Mouse (Mus musculus) spleen, adult 2 months (tissue): Measurements from ENCODE around the gene Vmn1r5. TPM values are rescaled to one million over a fixed set of nuclear protein-coding genes. Genes with fewer than 3 reads are reported as not detected.

Source experiments
- DNase-seq, 2 experiments: peaks; one replicate each; pipeline versions ENCODE4 v3.0.0 to v3.0.0-alpha.2; 2012 to 2021; ENCODE audit warnings: low spot score in 2 of 2, low read depth in 1 of 2
- H3K27ac ChIP-seq: fragments of 200-500 bp; 2 replicates; pipeline ENCODE4 v1.5.1; 2012; ENCODE audit warnings: low read length, inconsistent platforms; ENCODE audit not compliant: insufficient read depth
- H3K27me3 ChIP-seq: fragments of 200-500 bp; 2 replicates; pipeline ENCODE4 v1.6.1; 2012; ENCODE audit warnings: mild to moderate bottlenecking, moderate library complexity, low read length, inconsistent platforms; ENCODE audit not compliant: control insufficient read depth, insufficient read depth
- H3K36me3 ChIP-seq: fragments of 200-500 bp; 2 replicates; pipeline ENCODE4 v1.6.1; 2012; ENCODE audit warnings: mild to moderate bottlenecking, low read length, inconsistent platforms; ENCODE audit not compliant: control insufficient read depth, insufficient read depth
- H3K4me1 ChIP-seq: fragments of 200-500 bp; 2 replicates; pipeline ENCODE4 v1.6.1; 2011; ENCODE audit warnings: inconsistent platforms; ENCODE audit not compliant: control insufficient read depth, insufficient read depth, insufficient read length
- H3K4me3 ChIP-seq: fragments of 200-500 bp; 2 replicates; pipeline ENCODE4 v1.5.1; 2011; ENCODE audit warnings: mild to moderate bottlenecking, inconsistent platforms; ENCODE audit not compliant: insufficient read depth, insufficient read length; ENCODE audit errors: extremely low read depth
- CTCF ChIP-seq: fragments of 200-500 bp; IDR thresholded peaks from 2 replicates; pipeline ENCODE4 v1.5.1; 2011; ENCODE audit warnings: mild to moderate bottlenecking, inconsistent platforms; ENCODE audit not compliant: insufficient read depth, insufficient read length, insufficient replicate concordance; ENCODE audit errors: extremely low read depth
- POLR2A ChIP-seq: fragments of 200-500 bp; IDR thresholded peaks from 2 replicates; pipeline ENCODE4 v1.6.1; 2011; ENCODE audit warnings: low read depth, low read length, inconsistent platforms
- WGBS: fragments of 180-500 bp; shearing (Covaris S2); methylation state at CpG from one replicate; pipeline ENCODE4 v1.1.7; 2018; 5-methylcytosine and 5-hydroxymethylcytosine counted together
- polyA plus RNA-seq: library from polyadenylated mRNA; depleted of rRNA; stranded (reverse); fragments of >200 nt; gene quantifications from 2 replicates; pipeline ENCODE4 v1.2.3, GENCODE M21; 2012; rRNA removed

Gene Vmn1r5
- not detected in 2 replicates for polyA plus RNA-seq

GRCm38 (mm10) chr6:56969973-56970372 is at the start of gene Vmn1r5:
Gene Vmn1r5, plus strand, starts transcription at chr6:56970273.
- H3K36me3 ChIP-seq = no peaks in the 10 kb centered on the region
- no peak for DNase-seq
- no peak for TF ChIP-seq POLR2A
- no peak for TF ChIP-seq CTCF
- no peaks in the 10 kb centered on the region for H3K27me3 ChIP-seq
- H3K4me3 ChIP-seq = no peak within 1 kb of the TSS
- no peaks in the 10 kb centered on the region for H3K4me1 ChIP-seq
- H3K27ac ChIP-seq = no peak within 1 kb of the TSS

GRCm38 (mm10) chr6:56923331-56923725 is 46.7 kb upstream of the Vmn1r5 start:
- TF ChIP-seq POLR2A = no peak
- TF ChIP-seq CTCF = no peak
- Histone ChIP-seq H3K27me3 (no peaks in the 10 kb centered on the region), H3K36me3 (no peaks in the 10 kb centered on the region), H3K27ac (peak overlapping the region; percentile 84), H3K4me3 (peak overlapping the region; percentile 88), H3K4me1 (no peaks in the 10 kb centered on the region; the same call in 1 of the 2 replicates)
- DNase-seq = no peak
- WGBS = under 1% methylated on average over 25 of the region's 25 CpGs

GRCm38 (mm10) chr6:56923726-56924707 is 46.1 kb upstream of the Vmn1r5 start, which contains the start of the genes Nt5c3 and Vmn1r4:
Gene Nt5c3, minus strand, starts transcription at chr6:56923932.
Gene Vmn1r4, plus strand, starts transcription at chr6:56924015.
- H3K27ac ChIP-seq = peak within 1 kb of the TSS; percentile 84
- H3K27me3 ChIP-seq = no peaks in the 10 kb centered on the region
- H3K4me3 ChIP-seq = peak within 1 kb of the TSS; percentile 88
- WGBS = 4% methylated on average over 64 of the region's 64 CpGs
- DNase-seq = peak; percentile 91 to 95
- H3K4me1 ChIP-seq = no peaks in the 10 kb centered on the region
- TF ChIP-seq CTCF (no peak), POLR2A (0 out of 2 replicates have a peak, but pooled peaks have one; percentile 17)
- H3K36me3 ChIP-seq = no peaks in the 10 kb centered on the region

GRCm38 (mm10) chr6:56931648-56932415 is 38.2 kb upstream of the Vmn1r5 start:
- TF ChIP-seq POLR2A (no peak), CTCF (no peak)
- no peaks in the 10 kb centered on the region for H3K4me1 ChIP-seq
- H3K4me3 ChIP-seq = no peak overlapping the region
- no peaks in the 10 kb centered on the region for H3K36me3 ChIP-seq
- no peaks in the 10 kb centered on the region for H3K27me3 ChIP-seq
- H3K27ac ChIP-seq = no peak overlapping the region
- WGBS = 52% methylated on average over 4 of the region's 4 CpGs
- no peak for DNase-seq

GRCm38 (mm10) chr6:56932464-56932863 is 37.6 kb upstream of the Vmn1r5 start:
- Histone ChIP-seq H3K4me1 (no peaks in the 10 kb centered on the region), H3K36me3 (no peaks in the 10 kb centered on the region), H3K27ac (no peak overlapping the region), H3K4me3 (no peak overlapping the region), H3K27me3 (no peaks in the 10 kb centered on the region)
- no peak for DNase-seq
- TF ChIP-seq CTCF = no peak
- no peak for TF ChIP-seq POLR2A
- WGBS = 59% methylated on average over 2 of the region's 2 CpGs

GRCm38 (mm10) chr6:56934366-56934765 is 35.7 kb upstream of the Vmn1r5 start:
- 69% methylated on average over 4 of the region's 4 CpGs for WGBS
- no peaks in the 10 kb centered on the region for H3K36me3 ChIP-seq
- no peaks in the 10 kb centered on the region for H3K27me3 ChIP-seq
- no peak overlapping the region for H3K4me3 ChIP-seq
- TF ChIP-seq POLR2A (no peak), CTCF (no peak)
- no peaks in the 10 kb centered on the region for H3K4me1 ChIP-seq
- no peak overlapping the region for H3K27ac ChIP-seq
- no peak for DNase-seq
